Mouse (Mus musculus) liver, adult 2 months (tissue): ENCODE data around the gene Ptprm. TPM values are rescaled to one million over a fixed set of nuclear protein-coding genes. Genes with fewer than 3 reads are reported as not detected.

Experiments used
- DNase-seq: peaks from one replicate; pipeline ENCODE4 v3.0.0-alpha.2; 2011; ENCODE audit warnings: low read depth, low spot score; ENCODE audit errors: extremely low read depth
- H3K27ac ChIP-seq: fragments of 200-500 bp; replicated peaks from 2 replicates; pipeline ENCODE4 v1.5.1; 2012; ENCODE audit warnings: low read depth, mild to moderate bottlenecking, control low read depth, inconsistent platforms, low read length; ENCODE audit not compliant: insufficient read depth
- H3K27me3 ChIP-seq: fragments of 200-500 bp; 2 replicates; pipeline ENCODE4 v1.6.1; 2012; ENCODE audit warnings: mild to moderate bottlenecking, moderate library complexity, low read length, inconsistent platforms; ENCODE audit not compliant: control insufficient read depth, insufficient read depth
- H3K36me3 ChIP-seq: fragments of 200-500 bp; 2 replicates; pipeline ENCODE4 v1.6.1; 2012; ENCODE audit warnings: low read length, inconsistent platforms; ENCODE audit not compliant: control insufficient read depth, insufficient read depth
- H3K4me1 ChIP-seq: fragments of 200-500 bp; 2 replicates; pipeline ENCODE4 v1.6.1; 2011; ENCODE audit warnings: low read length; ENCODE audit not compliant: control insufficient read depth, insufficient read depth
- H3K4me3 ChIP-seq: fragments of 200-500 bp; 2 replicates; pipeline ENCODE4 v1.5.1; 2011; ENCODE audit warnings: low read depth, mild to moderate bottlenecking, control low read depth, low read length, moderate library complexity; ENCODE audit not compliant: insufficient read depth
- H3K79me2 ChIP-seq: fragments of 200-500 bp; 2 replicates; pipeline ENCODE4 v1.6.1; 2012; ENCODE audit warnings: inconsistent platforms, mild to moderate bottlenecking, low read length, moderate library complexity; ENCODE audit not compliant: control insufficient read depth, insufficient read depth
- H3K9ac ChIP-seq: fragments of 200-500 bp; 2 replicates; pipeline ENCODE4 v1.6.1; 2012; ENCODE audit warnings: low read depth, mild to moderate bottlenecking, control low read depth, inconsistent platforms, low read length
- CTCF ChIP-seq: fragments of 200-500 bp; IDR thresholded peaks from 2 replicates; pipeline ENCODE4 v1.5.1; 2011; ENCODE audit warnings: low read depth, low read length, control low read depth
- POLR2A ChIP-seq: fragments of 200-500 bp; IDR thresholded peaks from 2 replicates; pipeline ENCODE4 v1.6.1; 2011; ENCODE audit warnings: low read length, control low read depth; ENCODE audit not compliant: insufficient read depth; ENCODE audit errors: extremely low read depth
- WGBS: fragments of 180-500 bp; shearing (Covaris S2); methylation state at CpG from one replicate; pipeline ENCODE4 v1.1.7; 2018; 5-methylcytosine and 5-hydroxymethylcytosine counted together
- polyA plus RNA-seq: library from polyadenylated mRNA; depleted of rRNA; stranded (reverse); fragments of >200 nt; gene quantifications from 2 replicates; pipeline ENCODE4 v1.2.3, GENCODE M21; 2012
- total RNA-seq: library from RNA; depleted of rRNA; stranded (reverse); fragments of >200 nt; gene quantifications from 2 replicates; pipeline ENCODE4 v1.2.3, GENCODE M21; 2014

Ptprm gene
- total and polyA plus RNA-seq, 2 experiments = 0.78 to 3.3 TPM

GRCm38 (mm10) chr17:67323777-67324498, 30.3 kb downstream of the Ptprm start:
- H3K27me3 ChIP-seq = no peaks in the 10 kb centered on the region
- no peak for TF ChIP-seq POLR2A
- no peak for TF ChIP-seq CTCF
- DNase-seq = no peak
- 53% methylated on average over 11 of the region's 11 CpGs for WGBS
- H3K36me3 ChIP-seq = no peaks in the 10 kb centered on the region
- no peak overlapping the region for H3K9ac ChIP-seq
- H3K27ac ChIP-seq = no peak overlapping the region
- H3K4me1 ChIP-seq = no peaks in the 10 kb centered on the region
- H3K79me2 ChIP-seq = no peaks in the 10 kb centered on the region
- H3K4me3 ChIP-seq = no peak overlapping the region

GRCm38 (mm10) chr17:67314491-67315205, 39.6 kb downstream of the Ptprm start:
- Histone ChIP-seq H3K36me3 (no peaks in the 10 kb centered on the region), H3K9ac (no peak overlapping the region), H3K27me3 (no peaks in the 10 kb centered on the region), H3K4me3 (no peak overlapping the region), H3K4me1 (no peaks in the 10 kb centered on the region), H3K79me2 (0 out of 2 replicates have a peak, but pooled peaks cover 3% of the 10 kb centered on the region), H3K27ac (no peak overlapping the region)
- TF ChIP-seq CTCF = no peak
- no peak for TF ChIP-seq POLR2A
- DNase-seq = no peak
- 52% methylated on average over 4 of the region's 4 CpGs for WGBS

GRCm38 (mm10) chr17:67308421-67308820, 45.8 kb downstream of the Ptprm start:
- TF ChIP-seq CTCF = no peak
- no peak for TF ChIP-seq POLR2A
- Histone ChIP-seq H3K9ac (no peak overlapping the region), H3K4me3 (no peak overlapping the region), H3K36me3 (no peaks in the 10 kb centered on the region), H3K27me3 (no peaks in the 10 kb centered on the region), H3K27ac (no peak overlapping the region), H3K4me1 (no peaks in the 10 kb centered on the region), H3K79me2 (no peaks in the 10 kb centered on the region)
- WGBS = 84% methylated on average over 3 of the region's 3 CpGs
- DNase-seq = no peak

- WGBS = 87% methylated on average over 10 of the region's 10 CpGs
- TF ChIP-seq CTCF = no peak
- no peak for TF ChIP-seq POLR2A
Observed at GRCm38 (mm10) chr17:67306066-67306845, 48.0 kb downstream of the Ptprm start.

GRCm38 (mm10) chr17:67304831-67305230, 49.4 kb downstream of the Ptprm start:
- peak; percentile 33 for DNase-seq
- 73% methylated on average over 3 of the region's 3 CpGs for WGBS

More at GRCm38 (mm10) chr17:67306066-67306845, 48.0 kb downstream of the Ptprm start:
- H3K36me3 ChIP-seq = no peaks in the 10 kb centered on the region
- H3K4me3 ChIP-seq = no peak overlapping the region
- no peaks in the 10 kb centered on the region for H3K79me2 ChIP-seq
- H3K4me1 ChIP-seq = no peaks in the 10 kb centered on the region
- H3K27ac ChIP-seq = no peak overlapping the region
- no peak overlapping the region for H3K9ac ChIP-seq
- H3K27me3 ChIP-seq = no peaks in the 10 kb centered on the region
- DNase-seq = no peak

More at GRCm38 (mm10) chr17:67304831-67305230, 49.4 kb downstream of the Ptprm start:
- H3K27me3 ChIP-seq = no peaks in the 10 kb centered on the region
- H3K27ac ChIP-seq = no peak overlapping the region
- H3K36me3 ChIP-seq = no peaks in the 10 kb centered on the region
- TF ChIP-seq CTCF (no peak), POLR2A (no peak)
- H3K4me1 ChIP-seq = no peaks in the 10 kb centered on the region
- H3K4me3 ChIP-seq = no peak overlapping the region
- no peaks in the 10 kb centered on the region for H3K79me2 ChIP-seq
- H3K9ac ChIP-seq = no peak overlapping the region
